Mouse (Mus musculus): ENCODE data around the gene D17Wsu92e.

DNA sequence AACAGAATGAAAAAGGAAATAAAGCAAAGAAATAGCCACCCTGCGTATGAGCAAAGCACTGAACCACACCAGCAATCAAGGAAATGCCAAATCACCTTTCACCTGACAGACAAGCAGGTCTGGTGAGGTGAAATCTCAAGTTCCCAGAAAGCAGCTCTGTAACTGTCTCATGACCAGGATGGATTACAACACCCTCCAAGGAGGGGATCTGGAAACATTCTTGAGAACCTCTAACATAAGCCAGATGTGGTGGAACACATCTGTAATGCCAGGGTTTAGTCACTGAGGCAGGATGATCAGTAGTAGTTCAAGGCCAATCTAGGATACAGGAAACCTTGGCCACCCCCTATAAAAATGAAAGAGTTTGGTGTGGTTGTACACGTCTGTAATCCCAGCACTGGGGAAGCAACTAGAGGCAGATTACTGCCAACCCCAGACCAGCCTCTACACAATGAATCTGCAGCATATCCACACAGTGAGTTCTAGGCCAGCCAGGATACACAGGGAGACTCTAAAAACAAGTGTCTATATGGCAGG is 12.8 kb downstream of the D17Wsu92e start:
- TF ChIP-seq CTCF (IDR thresholded peaks at IDR 0.05; ENCODE audit: borderline replicate concordance, insufficient read depth, low read length) (no peak), POLR2A (IDR thresholded peaks at IDR 0.05; ENCODE audit: low read depth, low read length) (no peak)
